12 mouse cellular contexts compared by ENCODE assay signal in genomic region chr12:105314328-105314727, GRCm38 (mm10).
DNase-seq lines count a peak whose midpoint lies in the region.
"Had no signal": no experiment of that assay in that cellular context is flagged by ENCODE, and none has a peak within 500 bp of the region (broad histone marks: within the 10 kb centered on the region; RNA-seq: fewer than 3 reads in every experiment).

No protein-coding gene starts in this region.

- DNase-seq in cerebellum, postnatal 10 days, result peak; percentile 51 to 59
- DNase-seq in cerebellum, adult 8-10 months, result no peak
- DNase-seq: adrenal gland, adult 2 months; adrenal gland, adult 8-10 months; adrenal gland, postnatal 10 days; adrenal gland, postnatal 14 days; adrenal gland, postnatal 25 days; adrenal gland, postnatal 36 days; B cell, adult 2 months; cerebellum, adult 11 months; cerebellum, adult 11-12 months; cerebellum, adult 18-20 months had no signal
